Mouse (Mus musculus) right cerebral cortex, postnatal 4 days (tissue): ENCODE measurements around the gene Hhatl.

ENCODE experiments used
- DNase-seq: peaks from one replicate; pipeline ENCODE4 v3.0.0-alpha.2; 2022

Gene Hhatl

DNA sequence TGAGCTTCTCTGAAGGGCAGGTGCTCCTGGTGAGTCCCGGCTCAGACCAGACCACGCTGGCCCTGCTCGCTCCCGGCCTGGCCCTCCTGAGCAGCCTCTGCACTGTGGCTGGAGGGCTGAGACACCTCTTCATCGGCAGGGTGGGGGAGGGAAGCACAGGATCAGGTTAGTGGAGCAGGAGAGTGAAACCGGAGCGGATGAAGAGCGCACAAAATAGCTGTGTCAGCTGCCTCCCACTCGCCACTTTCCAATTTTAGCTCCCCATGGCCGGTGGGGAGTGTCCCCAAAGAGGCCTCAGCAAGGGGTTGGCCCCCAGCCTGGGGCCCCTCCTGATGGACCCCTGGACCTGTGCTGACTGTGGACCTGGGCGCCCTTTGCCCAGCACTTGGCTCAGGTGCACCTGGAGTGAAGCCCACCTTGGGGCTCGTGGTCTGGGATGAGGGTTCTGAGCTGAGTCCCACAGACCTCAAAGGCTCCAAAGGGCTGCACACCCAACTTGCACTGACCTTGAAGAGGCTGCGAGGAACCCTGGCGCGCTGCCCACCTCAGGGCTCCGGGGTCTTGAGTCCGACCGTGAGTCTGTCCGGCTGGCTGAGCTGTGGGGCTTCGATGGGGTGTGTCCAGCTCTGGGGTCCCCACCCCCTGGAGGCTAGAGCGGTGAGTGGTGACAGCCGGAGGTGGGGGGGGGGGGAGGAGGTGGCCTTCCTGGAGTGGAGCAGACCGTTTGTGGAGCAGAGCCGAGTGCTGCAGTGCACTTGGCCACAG is at the start of gene Hhatl:
Hhatl (minus strand) TSS at position 751 of the 765 bp plus-strand sequence.
- DNase-seq: no peak

DNA sequence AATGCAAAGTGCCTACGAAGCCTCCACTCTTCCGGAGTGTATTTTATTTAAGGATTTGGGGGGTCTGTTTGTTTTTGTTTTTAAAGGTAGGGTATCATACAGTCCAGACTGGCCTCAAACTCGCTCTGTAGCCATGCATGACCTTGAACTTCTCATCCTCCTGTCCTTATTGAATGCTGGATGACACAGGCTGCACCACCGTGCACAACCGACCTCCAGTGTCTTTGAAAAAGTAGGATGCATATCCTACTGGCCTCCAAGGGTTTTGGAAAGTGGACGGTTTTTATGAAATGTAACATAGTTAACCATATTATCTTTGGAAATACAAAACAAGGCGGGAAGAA is 47.3 kb upstream of the Hhatl start:
- no peak for DNase-seq

DNA sequence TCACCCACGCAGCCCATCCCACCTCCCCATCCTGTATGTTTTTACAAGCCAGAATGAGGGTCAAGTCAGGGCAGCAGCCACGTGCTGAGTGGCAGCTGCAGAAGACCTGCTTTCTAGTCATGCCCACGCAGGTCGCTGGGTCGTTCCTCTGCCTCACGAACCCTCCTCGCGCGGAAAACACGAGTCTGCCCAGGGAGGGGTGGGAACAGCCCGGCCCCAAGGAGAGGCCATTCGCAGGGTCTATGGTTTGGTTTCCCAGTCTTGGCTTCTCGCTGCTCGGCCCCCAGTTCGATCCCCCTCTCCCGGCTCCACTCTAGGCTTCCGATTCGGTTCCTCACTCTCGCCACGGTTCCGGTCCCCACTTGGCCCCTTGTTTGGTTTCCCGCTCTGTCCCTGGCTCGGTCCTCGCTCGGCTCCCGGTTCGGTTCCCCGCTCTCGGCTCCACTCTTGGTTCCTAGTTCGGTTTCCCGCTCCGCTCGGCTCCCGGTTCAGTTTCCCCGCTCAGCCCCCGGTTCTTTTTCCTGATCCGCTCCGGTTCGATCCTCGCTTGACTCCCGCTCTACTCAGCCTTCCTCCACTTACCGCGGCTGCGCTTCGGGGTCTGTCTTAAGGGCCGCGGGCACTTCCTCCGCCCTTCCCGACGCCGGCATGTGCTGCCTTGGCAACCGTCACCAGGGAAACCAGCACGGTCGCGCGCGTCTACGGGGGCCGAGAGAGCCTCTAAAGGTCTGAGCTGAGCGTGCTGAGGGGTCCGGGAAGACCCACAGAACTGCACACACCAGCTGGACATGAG is 46.7 kb upstream of the Hhatl start, which contains the start of gene Ccdc13:
Ccdc13 (minus strand) TSS at position 633 of the 793 bp plus-strand sequence.
- peak; percentile 91 for DNase-seq

DNA sequence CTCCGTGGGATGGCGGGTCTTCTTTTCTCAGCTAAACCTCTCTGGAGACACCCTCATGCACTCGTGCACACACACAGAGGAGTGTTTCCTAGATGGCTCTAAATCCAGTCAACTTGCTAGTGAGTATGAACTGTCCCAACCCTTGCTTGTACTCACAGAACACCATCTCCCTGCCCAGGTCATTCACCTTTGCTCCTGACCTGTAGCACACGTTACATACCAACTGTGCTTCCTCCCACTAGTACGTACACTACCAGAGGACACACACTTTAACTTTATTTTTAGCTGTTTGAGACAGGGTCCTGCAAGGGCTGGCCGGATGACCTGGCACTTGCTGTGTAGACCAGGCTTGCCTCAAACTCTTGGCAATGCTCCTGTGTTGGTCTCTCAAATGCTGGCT is 45.7 kb upstream of the Hhatl start:
- DNase-seq: no peak

DNA sequence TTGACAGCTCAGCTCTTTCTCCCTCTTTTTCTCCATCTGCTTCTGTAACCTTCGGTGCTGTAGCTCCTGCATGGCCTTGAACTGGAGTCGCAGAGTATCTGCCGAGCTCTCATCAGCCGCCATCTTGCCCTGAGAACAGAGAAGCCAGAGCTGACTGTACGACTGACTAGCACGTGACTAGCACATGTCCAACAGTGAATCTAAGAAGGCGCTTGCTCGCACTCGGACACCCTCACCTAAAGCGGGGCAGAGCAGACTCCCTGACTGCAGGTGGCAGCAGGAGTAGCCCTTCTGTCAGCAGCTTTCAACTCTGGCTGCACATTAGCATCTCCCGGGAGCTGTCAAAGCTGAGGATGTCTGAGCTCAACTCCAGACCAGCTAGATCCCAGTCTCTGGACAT is 41.5 kb upstream of the Hhatl start:
- DNase-seq: no peak

DNA sequence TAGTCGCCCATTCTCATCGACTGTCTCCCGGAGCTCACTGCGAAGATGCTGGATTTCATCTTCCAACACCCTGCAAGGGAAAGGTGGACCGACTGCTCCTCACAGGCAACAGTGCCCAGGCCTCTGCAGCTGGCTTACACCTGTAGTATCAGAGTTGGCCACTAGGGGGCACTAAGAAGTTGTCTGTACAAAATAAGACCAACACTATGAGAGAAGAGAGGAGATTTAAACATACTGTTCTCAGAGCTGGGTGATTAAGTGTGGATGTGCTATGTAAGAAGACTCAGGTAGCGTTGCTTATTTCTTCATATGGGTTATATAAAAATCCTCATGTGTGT is 38.6 kb upstream of the Hhatl start:
- DNase-seq: peak; percentile 87

DNA sequence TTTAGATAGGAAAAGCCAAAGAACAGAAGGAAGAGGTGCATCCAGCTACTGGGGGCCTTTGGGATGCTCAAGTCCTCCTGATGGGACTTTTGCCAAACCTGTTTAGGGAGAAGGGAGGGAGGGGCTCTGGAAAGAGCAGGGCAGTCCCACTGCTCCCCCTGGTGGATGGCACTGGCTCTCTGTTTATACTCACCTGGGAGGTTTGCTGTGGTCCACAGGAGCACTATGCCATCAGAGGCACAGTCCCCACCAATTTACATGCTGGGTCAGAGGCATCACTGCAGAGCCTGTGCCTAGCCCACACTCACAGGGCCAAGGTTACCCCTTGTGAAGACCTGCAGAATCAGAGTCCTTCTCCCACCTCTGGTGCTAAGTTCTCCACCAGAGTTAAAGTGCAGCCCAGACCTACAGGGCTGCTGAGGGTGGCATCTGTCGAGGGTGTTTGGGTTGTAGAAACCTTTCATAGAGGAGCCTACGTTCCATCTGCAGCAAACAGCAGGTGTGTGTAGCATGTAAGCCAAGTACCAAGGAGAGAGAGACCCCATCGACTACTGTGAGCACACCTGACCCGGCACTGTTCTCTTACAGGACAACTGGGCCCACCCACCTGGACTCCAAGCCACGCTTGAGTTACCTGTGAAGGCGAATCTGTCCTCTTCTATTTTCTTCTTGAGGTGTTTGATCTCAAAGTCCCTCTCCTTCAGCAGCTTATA is 38.1 kb upstream of the Hhatl start:
- peak; percentile 54 for DNase-seq

DNA sequence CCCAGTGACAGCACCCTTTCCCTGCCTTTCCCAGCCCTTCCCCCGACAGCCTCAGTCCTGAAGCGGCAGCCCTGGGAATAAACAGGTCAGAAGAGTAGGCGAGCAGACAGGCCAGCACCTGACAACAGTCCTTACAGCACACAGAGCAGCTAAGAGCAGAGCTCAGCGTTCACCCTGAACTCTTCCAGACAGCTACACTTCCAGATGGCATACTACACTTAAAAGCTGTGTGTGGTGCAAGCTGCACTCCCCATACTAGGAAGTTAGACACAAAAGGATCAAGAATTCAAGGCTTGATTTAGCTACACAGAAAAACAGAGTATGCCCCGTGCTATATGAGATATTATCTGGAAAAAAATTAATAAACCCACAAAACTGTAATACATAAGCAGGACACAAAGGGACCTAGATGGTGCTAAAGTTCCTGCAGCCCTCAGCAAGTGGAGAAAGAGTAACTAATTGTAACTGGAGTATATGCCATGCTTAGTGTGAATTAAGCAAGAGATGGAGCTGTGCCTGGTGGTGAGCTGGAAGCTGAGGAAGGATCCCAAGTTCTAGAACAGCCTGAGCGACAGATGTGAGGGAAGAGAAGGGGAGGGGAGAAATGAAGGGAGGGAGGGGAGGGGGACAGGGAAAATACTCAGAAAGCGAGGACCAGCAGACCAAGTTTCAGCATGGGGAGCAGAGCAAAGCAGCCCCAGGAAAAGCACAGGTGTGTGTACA is 37.1 kb upstream of the Hhatl start:
- no peak for DNase-seq

DNA sequence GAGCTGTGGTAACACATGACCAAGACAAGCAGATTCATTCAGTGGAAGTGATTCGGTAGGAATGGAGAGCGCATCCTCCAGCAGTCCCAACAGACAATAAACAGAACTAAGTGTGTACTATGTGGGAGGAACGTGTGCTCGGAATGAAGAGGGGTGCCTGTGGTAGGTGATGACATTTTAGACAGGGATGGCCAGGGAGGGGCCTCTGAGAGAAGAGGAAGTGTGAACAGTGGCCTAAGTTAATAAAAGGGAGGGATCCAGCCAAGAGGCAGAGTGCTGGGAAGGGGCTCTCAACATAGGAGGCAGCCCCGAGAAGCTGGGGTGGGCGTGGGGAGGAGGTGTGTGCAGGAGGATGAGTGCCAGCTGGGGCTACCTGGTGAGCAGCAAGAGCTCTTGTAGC is 36.0 kb upstream of the Hhatl start:
- DNase-seq: no peak

DNA sequence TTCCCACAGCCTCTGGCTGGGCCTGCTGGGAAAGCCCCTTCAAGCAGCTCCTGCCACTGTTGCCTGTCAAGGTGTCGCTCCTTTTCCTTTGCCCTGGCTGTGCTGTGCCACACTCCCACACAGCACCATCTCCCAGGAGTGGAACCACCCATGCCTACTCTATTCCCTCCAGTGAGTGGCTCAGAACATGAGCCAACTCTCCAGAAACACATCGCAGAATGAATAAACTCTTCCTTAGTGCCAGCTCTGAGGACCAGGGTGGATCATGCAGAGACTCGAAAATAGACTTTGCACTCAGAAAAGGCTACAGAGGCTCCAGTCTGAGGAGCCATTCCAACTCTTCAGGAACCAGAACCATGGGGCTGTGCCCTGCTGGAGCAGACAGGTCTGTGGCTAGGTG is 34.0 kb upstream of the Hhatl start:
- no peak for DNase-seq

DNA sequence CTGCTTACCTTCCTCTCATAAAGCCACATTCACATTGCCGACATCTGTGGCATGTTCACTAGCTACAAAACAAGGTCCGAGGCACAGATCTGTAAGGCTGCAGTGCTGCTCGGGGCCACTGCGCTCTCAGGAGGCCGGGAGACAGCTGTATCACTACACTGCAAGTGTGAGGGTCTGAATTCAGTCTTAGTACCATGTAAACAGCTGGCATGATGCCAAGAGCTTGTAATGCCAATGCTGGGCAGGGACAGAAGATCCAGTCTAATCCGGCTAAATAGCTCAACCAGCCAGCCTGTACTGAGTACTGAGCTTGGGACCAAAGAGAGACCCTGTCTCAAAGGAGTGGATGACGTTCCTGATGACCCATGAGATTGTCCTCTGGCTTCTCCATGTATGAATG is 31.7 kb upstream of the Hhatl start:
- DNase-seq: no peak

DNA sequence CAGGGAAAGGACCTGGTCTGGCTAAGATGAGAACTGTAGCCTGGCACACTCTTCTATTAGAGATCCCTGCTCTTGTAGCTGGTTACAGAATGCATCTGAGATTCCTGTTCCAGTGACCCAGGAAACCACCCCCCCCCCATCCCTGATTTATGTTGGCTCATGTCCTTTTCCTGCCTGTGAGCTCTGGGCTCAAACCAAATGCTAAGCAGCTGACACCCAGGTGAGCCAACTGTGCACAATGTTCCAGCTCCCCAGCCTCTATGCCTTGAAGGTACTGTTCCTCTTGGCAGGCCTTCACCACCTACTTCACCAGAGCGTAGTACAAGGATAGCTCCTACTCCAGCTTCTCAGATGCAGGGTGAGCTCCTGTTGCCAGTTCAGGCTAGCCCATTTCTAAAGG is 30.7 kb upstream of the Hhatl start:
- DNase-seq: no peak

DNA sequence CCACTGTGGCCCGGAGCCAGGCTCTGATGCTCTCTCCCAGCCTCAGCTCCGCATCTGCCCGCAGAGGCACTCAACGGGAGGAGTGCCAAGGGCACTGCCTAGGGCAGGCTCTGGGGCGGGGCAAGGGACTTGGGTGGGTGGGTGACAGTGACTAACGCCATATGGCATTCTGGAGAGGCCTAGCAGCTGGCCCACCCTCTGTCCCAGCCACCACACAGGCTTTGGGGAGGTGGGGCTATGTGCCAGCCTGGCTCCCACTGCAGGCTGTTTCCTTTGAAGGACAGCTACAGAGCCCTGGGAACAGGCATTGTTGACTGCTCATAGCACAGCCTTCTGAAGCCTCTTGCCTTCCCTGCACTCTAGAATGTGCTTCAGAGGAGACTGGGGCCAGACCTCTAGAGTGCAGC is 30.3 kb upstream of the Hhatl start:
- peak; percentile 34 for DNase-seq

DNA sequence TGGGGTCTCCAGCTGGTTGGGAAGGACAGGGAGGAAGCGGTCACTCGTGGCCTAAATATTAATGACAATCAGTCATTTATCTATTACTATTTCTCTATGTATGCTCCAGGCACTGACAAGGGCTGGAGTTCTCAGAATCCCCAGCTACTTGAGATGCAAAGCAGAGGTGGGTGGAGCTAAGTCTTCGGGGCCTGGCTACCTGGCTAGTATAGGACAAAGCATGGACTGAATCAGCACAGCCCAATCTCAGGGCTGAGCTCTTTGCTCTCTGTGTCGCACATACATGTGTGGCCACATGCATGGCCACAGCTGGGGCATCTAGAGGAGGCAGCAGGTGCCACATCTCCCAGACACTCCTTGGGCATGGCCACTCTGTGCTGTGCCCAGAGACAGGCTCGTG is 28.5 kb upstream of the Hhatl start:
- no peak for DNase-seq

DNA sequence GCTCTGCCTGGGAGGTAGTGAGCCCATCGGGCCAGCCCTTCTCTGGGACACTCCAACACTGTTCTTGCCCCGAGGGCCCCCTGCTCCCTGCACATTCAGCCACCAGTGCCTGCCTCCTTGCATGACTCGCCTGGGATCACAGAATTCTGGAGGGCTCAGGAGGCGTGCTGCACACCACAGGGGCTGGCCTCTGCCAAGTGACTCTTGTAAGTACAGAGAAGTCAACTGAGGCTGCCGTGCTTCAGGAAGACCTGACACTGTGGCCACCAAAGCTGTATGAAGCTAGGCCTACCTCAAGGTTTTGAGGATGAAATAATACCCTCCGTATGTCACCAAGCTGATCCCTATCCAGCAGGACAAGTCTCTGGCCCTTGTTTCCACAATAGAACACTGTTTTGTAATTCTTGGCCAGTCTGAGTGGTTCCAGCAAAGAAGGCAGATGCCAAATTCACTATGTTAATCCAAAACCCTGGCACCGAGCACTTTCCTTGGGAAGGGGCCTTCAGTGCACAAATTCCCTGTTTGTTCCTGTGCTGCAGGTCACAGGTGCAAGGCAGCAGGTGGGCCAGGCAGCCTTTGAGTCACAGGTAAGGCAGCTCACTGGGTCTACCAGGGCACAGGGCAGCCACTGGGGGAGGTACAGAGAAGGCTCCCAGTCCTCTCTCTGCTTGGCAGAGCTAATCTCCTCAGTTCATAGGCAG is 27.6 kb upstream of the Hhatl start:
- no peak for DNase-seq

DNA sequence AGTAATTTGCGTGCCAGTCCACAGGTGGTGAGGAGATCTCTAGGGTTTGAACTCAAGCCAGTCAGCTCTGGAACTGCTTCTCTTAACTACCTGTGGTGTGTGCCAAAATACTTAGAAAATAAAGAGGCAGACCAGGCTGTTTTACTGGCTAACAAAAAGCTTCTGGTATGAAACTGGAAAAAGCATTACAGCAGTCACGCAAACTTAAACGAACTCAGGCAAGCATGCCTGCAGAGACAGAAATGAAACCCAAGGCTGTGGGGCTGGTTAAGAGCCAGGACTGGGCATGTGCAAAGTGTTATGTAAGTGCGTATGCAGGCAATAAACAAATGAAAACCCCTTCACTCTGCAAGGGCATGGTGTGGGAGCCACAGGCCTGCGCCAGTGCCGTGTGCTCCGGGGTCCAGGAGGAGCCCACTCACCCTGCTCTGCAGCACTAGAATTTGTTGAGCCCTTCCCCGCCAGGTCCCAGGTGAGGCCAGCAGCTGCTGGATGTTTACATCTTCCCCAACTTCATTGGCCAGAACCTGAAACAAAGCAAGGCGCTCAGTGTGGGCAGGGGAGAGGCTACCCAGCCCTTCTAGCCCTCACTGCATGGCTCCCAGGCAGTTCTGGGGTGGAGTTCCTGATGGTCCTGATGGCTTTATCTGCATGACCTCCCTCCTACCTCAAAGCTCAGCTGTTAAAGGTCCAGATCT is 26.9 kb upstream of the Hhatl start:
- no peak for DNase-seq

DNA sequence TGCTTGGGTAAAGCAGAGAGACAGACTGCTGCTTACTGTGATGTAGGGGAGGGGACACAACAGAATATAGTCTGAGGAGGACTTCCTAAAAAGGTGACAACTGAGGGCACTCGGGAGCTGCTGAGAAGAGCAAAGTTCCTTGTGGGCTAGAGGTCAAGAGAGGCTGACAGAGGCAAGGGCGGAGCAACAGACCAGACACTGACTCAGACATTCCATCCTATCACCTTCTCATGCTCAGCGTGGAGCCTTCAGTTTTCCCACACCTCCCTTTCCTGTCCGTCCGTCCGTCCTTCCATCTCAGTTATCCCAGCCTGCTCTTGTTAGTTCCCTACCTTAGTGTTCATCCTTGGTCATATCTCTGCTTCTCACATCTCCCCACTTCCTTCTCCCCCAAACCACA is 22.9 kb upstream of the Hhatl start:
- no peak for DNase-seq

DNA sequence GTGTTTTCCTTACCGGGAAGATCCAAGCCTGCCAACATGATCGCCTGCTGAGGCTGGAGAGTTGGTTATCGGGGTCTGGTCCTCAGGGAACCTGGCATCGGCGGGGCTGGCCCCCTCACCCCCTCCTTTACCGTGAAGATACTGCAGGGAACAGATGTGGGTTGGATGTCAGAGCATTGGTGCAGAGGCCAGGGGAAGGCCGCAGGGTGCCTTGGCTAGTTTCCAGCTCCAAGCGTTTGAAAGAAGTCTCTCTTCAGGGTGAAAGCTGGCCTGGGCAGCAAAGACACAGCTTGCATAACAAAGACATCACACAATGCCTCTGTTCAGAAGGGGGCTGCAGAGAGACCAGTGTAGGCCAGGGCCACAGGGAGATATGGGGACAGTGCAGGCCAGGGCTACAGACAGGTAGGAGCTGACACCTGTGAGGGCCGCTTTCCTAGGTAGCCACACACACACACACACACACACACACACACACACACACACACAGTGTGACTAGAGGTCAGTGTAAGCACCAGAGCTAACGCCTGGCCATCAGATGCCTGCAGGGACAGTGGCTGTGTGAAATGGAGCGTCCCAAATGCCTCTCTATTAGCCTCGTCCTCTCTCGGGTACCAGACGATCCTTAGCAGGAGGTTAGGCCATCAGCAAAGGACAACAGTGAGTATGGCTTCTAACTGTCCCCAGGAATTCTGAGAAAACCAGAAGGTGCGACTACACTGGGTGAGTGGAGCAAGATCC is 17.9 kb upstream of the Hhatl start:
- peak; percentile 49 for DNase-seq

DNA sequence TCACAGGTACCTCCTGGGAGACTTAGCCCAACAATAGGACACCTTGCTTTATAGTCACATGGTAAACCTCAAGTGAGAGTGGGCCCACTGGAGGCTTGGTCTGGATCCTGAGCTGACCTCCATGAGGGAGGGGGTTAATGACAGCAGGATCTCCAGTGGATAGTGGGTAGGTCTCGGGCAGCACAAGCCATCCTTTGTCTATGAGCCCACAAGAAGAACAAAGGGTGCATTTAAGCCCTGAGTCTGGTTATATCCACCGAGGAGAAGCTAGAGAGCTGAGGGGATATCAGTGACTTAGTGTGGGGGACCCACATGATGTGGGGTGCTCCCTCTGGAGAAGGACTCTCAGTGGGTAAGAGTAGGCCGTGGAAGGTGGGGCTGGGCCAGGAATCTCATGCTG is 16.2 kb upstream of the Hhatl start:
- DNase-seq: no peak

DNA sequence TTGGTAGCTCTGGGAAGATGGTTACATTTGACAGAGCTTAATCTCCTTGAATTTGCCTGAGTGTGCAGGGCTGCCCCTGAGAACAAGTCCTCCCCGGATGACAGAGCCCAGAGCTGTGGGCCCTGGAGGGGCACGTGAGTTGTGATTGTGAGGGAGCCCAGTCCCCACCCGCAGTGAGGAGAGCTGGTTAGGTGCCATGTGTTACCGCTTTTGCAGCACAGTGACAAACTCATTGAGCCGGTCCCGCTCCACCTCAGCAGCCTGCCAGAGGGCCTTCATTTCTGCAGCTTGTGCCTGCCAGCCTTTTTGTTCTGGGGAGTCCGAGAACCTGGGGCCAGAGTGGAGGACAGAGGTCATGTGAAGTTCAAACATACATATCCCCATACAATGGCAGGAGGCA is 15.6 kb upstream of the Hhatl start:
- DNase-seq: no peak

DNA sequence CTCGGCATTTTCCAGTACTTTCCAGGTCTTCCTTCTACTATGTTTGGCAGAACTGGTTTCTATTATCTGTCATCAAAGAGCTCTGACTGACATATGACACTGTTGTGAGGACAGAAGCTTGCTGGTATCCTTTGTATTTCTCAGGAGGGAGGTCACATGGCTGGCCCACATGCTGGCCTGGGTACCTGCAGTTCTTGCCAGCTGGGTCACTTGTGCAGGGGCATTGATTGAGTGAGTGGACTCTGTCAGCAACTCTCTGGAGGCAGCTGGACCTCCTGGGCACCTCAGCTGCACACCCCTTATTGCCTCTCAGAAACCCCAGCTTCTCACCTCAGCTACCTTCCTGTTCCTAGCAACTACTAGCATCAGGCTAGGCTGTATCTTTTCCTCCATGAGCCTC is 15.2 kb upstream of the Hhatl start:
- DNase-seq: no peak
